Mouse (Mus musculus) c-Kit-negative CD71-positive TER-119-positive erythroid progenitor cells, embryonic 14.5 days (primary cell): ENCODE data around the gene Dapk2.
A peak's percentile ranks its signal among the peaks of the same experiment; 100 is the strongest.

Experiments used
- DNase-seq: peaks from one replicate; pipeline ENCODE4 v3.0.0-alpha.2; 2013; ENCODE audit warnings: low read depth, low spot score

Dapk2 gene

GRCm38 (mm10) chr9:66228456-66229151 is 70.6 kb downstream of the Dapk2 start:
- DNase-seq: no peak

- DNase-seq: no peak
Observed at GRCm38 (mm10) chr9:66231820-66232479, 73.9 kb downstream of the Dapk2 start.

GRCm38 (mm10) chr9:66236615-66237014 is 78.6 kb downstream of the Dapk2 start:
- DNase-seq: no peak

DNA sequence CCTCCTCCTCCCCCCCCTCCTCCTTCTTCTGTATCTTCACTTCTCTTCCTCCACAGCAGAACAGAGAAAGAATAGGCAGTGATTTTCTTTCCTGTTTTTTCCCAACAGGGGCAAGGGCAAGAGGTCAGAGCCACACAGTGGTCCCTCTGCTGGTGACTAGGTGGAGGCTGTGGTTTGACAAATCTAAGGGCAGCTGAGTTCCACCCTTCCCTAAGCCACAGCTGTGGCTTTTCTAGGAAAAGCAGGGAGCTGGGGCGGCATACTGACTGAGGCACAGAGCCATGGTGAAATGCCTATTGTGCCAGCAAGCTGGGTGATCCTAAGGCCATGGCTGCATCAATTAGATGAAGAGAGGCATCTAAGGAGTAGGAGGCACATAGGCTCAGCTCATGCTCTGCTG is 79.7 kb downstream of the Dapk2 start:
- no peak for DNase-seq

DNA sequence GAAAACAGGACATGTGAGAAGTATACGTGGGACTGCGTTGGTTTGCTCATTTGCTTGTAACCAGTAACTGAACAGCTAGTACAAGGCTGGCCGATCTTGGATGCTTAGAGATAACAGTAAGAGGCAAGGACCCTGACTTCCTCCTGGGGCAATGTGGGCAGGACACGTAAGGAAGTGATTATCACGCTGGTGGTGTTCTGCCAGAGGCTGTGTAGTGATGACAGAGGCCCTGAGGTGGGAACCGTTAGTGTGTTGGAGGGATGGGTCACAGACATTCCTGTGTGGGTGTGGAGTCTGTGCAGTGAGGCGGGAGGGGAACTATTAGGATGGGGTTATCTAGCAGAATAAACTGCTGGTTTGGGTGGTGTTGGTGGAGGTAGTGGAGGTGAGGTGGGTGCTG is 81.2 kb downstream of the Dapk2 start:
- no peak for DNase-seq

- DNase-seq: no peak
Observed at GRCm38 (mm10) chr9:66239691-66240090, 81.7 kb downstream of the Dapk2 start.

DNA sequence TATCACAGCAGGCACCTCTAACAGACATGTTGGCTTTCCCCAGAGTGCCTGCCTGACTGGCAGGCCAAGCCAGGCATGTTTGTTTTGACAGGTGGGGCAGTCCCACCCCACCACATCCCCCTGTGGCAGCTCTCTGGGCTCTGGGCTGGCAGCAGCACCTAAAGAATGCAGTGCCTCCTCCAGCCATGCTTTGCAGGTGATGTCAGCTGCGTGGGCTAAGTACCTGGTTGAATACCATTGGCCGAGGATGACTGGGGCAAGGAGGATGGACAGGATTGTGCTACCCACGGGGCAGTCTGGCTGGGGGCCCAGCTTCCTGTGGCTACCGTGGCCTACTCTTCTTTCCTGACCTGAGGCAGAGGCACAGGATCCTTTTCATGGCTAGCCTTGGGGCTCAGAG is 82.5 kb downstream of the Dapk2 start:
- no peak for DNase-seq

- peak; percentile 32 for DNase-seq
Observed at GRCm38 (mm10) chr9:66240991-66241390, 83.0 kb downstream of the Dapk2 start.

DNA sequence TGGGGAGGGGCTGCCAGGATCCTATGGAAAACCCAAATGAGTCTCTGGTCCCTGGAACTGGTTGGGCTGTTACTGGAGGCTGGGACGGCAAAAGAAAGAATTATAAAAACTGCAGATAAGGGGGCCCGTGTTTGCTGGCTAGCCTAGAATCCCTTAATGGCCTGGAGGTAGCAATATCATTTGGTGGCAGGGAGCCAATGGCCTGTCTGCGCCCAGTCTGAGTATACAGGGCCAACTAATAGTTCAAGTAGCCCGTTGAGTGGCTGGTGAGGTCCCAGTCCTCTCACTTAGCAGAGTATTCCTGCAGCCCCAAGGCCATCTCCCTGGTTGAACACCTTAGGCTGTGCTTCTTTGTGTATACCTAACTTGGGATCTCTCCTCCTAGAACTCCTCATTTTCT is 83.7 kb downstream of the Dapk2 start:
- DNase-seq: no peak

GRCm38 (mm10) chr9:66243240-66243639 is 85.2 kb downstream of the Dapk2 start:
- no peak for DNase-seq

DNA sequence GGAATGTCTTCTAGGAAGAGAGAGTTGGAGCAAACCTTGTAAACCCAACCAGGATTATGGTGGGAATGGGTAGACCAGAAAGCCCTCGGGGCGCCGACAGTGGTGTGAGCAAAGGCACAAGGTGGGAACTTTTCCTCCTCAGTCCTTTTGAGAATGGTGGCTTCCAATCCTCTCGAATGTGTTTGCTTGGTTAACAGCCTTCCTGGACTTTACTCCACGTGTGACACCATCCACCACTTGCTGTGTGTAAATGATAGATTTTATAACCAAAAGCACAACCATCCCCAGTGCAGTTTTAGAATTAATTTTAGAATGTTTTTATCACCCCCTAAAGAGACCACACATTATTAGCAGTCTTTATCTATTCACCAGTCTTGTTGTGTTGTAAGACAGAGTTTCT is 86.1 kb downstream of the Dapk2 start:
- DNase-seq: no peak

- DNase-seq: no peak
Observed at GRCm38 (mm10) chr9:66245707-66246106, 87.7 kb downstream of the Dapk2 start.

GRCm38 (mm10) chr9:66249281-66249680 is 91.3 kb downstream of the Dapk2 start:
- DNase-seq: no peak

DNA sequence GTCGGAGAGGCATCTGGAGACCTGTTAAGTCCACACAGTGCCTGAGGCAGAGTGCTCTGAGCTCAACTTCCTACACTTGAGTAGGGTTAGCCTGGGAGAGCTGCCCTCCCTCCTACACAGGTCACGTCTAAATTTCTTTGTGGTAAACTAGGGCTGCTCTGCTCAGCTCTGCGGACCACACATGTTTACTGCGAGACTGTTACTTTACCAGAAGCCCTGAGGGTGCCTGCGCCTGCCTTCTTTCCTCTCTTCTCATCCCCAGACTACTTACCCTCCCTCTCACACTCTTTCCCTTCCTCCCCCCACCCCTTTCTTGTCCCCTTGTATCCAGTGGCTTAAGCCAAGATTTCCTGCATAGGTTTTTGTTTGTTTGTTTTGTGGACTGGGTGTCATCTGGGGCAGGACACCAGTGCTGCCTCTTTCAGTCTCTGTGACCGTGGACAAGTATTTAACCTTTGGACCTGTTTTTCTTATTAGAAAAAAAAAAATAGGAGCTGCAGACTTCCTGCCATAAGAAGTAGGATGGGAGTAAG is 93.2 kb downstream of the Dapk2 start:
- no peak for DNase-seq

GRCm38 (mm10) chr9:66261741-66262140 is 103.7 kb downstream of the Dapk2 start:
- no peak for DNase-seq

- no peak for DNase-seq
Observed at GRCm38 (mm10) chr9:66263701-66264100, 105.7 kb downstream of the Dapk2 start.

DNA sequence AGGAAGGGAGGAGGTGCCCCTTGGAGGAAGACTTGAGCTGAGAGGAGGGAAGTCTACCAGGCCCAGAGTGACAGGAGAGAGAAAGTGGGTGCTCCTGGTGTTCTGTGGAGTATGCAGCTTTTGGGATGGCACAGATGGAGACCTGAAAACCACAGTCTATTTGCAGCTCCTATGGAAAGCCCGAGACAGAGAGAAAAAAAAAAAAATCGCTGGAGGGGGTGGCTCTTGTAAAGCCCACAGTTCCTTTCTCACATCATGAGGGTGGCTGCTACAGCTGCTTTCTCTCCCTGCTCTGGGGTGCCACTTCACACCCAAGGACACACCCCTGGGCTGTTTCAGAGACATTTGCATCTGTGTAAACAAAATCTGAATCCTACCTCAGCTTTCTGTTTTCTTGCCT is 107.6 kb downstream of the Dapk2 start:
- DNase-seq: no peak

GRCm38 (mm10) chr9:66266237-66267170 is 108.5 kb downstream of the Dapk2 start:
- DNase-seq: no peak

DNA sequence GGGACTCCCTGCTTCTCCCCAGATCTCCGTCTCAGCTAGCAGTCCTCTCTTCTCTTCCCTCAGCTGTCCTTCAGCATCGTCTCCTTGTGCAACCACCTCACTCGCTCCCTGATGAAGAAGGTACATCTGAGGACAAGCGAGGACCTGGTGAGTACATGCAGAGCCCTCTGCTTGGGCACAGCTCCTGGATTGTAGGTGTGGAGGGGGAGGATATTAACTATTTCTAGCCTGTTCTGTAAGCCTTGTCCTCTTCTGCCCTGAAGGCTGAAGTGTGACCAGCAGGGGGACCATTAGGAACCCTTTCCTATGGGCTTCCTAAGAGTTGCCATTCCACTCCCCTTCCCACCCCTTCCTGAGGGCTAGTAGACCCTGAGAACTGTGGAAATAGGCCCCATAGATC is 110.8 kb downstream of the Dapk2 start:
- DNase-seq: no peak

GRCm38 (mm10) chr9:66270038-66270437 is 112.0 kb downstream of the Dapk2 start:
- no peak for DNase-seq

DNA sequence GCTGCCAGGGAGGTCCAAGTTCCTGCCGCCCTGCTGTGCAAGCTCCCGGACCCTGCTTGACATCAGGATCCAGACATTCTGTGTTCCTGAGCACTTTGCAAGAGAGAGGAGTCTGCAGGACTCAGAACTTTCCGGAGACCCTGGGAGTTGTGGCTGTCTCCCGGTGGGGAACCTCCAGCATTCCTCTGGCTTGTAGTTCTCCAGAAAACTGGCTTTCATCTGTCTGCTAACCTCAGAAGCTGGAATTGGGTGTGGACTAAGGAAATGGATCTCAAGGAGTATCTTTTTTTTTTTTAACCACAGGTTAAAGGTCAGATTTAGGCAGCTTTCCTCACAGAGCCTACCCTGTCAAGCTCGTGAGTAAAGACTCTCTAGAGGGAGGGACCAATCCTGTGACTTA is 113.7 kb downstream of the Dapk2 start:
- no peak for DNase-seq

DNA sequence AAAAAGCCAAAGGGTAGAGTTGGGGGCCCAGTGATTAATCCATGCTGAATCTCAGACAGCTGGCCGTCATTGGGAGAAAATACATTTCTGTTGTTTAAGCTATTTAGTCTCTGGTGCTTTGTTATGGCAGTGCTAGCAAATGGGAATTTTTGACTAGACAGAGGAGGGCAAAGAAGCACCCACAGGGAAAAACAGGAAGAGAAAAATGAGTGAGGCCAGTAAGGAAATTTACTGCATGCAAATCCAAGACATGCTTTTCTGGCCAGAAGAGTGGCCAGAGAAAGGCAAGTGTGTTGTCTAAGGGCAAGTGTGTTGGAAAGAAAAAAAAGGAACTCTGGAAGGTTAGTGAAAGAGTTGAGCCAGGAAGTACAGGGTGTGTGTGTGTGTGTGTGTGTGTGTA is 115.6 kb downstream of the Dapk2 start:
- no peak for DNase-seq
